Mouse (Mus musculus) monocyte, adult 2 months (primary cell): Measurements from ENCODE around the gene Bcat2.

Source experiments
- DNase-seq, 2 experiments: peaks; one replicate each; pipeline ENCODE4 v3.0.0; 2022; ENCODE audit warnings: low spot score in 2 of 2, low read depth in 1 of 2

Bcat2 gene

GRCm38 (mm10) chr7:45621443-45621842 is 51.5 kb downstream of the Bcat2 start, which contains the start of gene Izumo1:
Gene Izumo1, plus strand, starts transcription at chr7:45621811.
- no peak for DNase-seq

GRCm38 (mm10) chr7:45623507-45623906 is 53.6 kb downstream of the Bcat2 start:
- no peak for DNase-seq

GRCm38 (mm10) chr7:45624718-45625117 is 54.8 kb downstream of the Bcat2 start:
- no peak for DNase-seq

GRCm38 (mm10) chr7:45625481-45625880 is 55.5 kb downstream of the Bcat2 start:
- DNase-seq: no peak

- DNase-seq: no peak
These were observed 56.7 kb downstream of the Bcat2 start for GRCm38 (mm10) chr7:45626571-45627076.

- DNase-seq: no peak
These were observed 57.3 kb downstream of the Bcat2 start, which contains the start of gene Rasip1 for GRCm38 (mm10) chr7:45627261-45627660. Gene Rasip1, plus strand, starts transcription at chr7:45627488.

- DNase-seq: peak; percentile 50 to 78
These were observed 58.7 kb downstream of the Bcat2 start for GRCm38 (mm10) chr7:45628364-45629294.

- DNase-seq: no peak
These were observed 60.3 kb downstream of the Bcat2 start for GRCm38 (mm10) chr7:45630064-45630907.

- DNase-seq: no peak
These were observed 62.5 kb downstream of the Bcat2 start for GRCm38 (mm10) chr7:45632499-45632898.

- DNase-seq: peak; percentile 37 to 48
These were observed 65.2 kb downstream of the Bcat2 start for GRCm38 (mm10) chr7:45634946-45635681.

GRCm38 (mm10) chr7:45635711-45636688 is 66.0 kb downstream of the Bcat2 start:
- DNase-seq: no peak

- DNase-seq: no peak
These were observed 67.8 kb downstream of the Bcat2 start for GRCm38 (mm10) chr7:45637710-45638109.

GRCm38 (mm10) chr7:45638623-45639401 is 68.9 kb downstream of the Bcat2 start:
- no peak for DNase-seq
